Mouse (Mus musculus) heart, postnatal 10 days (tissue): ENCODE data around the gene Bid. TPM values are rescaled to one million over a fixed set of nuclear protein-coding genes. Genes with fewer than 3 reads are reported as not detected.
"Not testable (repeated sequence)": the region's sequence is repeated elsewhere in the genome, so short reads cannot be mapped to it uniquely, and the experiment has no call there.

ENCODE experiments used
- DNase-seq, 2 experiments: peaks; one replicate each; pipeline ENCODE4 v3.0.0; 2021
- intact Hi-C: fragments of 180-260 bp; cut with DNase I; formaldehyde crosslinking; loops from one replicate; pipeline ENCODE4 v1.15.1; 2025
- total RNA-seq, 2 experiments: library from RNA; stranded (reverse); gene quantifications; 2 replicates each; pipeline ENCODE4 v1.2.3; 2021

Gene Bid
- total RNA-seq, 2 experiments from 2014 or later = 2.4 TPM

DNA sequence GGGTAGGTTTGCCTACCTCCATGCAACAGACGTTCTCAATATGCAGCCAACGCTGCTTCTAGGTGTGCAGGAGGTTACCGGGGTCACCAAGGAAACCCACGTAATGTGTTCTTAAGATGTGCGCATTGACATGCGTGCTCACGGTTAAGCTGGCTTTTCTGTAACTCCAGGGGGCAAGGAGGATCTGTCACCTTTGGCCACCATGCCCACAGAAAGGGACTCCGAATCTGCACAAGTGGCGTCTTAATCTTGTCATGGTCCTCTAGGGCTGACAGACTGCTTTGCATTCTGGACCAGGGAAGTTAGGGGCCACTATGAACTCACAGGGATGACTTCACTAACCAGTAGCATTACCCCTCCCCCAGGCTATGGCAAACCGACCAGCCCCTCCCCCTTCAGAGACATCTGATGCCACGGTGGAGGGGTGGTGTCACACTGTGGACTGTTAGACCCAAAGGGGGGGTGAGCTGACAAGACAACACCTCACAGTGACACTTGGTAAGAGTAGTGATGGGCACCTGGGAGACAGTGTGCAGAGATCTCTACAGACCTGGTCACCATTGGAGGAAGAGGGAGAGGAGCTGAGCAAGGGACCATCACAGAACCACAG is 21.5 kb upstream of the Bid start:
- intact Hi-C loops = no loop called here
- no peak for DNase-seq

DNA sequence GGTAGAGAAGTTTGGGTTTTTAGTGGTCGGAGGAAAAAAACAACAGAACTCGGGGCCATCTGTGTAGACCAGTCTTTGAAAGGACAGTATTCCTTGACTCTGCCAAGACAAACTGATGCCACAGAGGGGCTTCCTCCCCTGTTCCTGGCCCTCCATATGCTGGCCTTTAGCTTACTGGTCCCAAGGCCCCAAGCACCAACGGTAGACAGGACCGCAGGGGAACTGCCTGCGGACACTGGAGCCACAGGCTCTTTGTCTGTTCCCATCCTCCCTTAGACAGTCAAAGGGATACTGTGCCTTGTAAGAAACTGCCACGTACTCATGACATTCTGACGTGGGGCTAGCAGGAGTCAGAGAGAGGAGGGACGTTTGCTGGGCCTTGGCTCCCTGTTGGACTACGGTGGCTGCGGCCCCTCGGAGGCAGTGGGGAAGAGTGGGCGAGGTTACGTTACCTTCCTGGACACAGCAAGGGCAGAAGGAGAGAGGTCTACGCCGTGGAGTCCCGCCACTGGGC is 20.5 kb upstream of the Bid start:
- DNase-seq = no peak
- intact Hi-C loops = no loop called here

DNA sequence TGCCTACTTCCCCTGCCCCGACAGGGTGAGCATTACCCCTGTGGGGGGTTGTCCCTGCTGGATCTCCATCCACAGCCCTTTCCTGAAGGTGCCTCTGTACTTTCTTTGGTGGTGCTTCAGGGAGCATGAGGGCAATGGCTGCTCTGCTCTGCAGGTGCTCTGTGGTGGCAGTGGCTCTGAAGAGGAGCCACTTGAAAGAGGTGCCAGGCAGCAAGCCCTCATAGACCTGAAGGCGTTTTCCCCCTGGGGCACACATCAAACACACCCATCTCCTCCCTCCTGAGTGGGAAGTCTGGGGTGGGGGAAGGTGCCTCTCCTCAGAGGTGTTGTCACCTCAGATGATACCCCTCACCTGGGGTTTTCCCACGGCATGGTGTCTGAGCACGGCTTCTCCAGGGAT is 17.5 kb upstream of the Bid start:
- DNase-seq = no peak
- intact Hi-C loops = no loop called here

DNA sequence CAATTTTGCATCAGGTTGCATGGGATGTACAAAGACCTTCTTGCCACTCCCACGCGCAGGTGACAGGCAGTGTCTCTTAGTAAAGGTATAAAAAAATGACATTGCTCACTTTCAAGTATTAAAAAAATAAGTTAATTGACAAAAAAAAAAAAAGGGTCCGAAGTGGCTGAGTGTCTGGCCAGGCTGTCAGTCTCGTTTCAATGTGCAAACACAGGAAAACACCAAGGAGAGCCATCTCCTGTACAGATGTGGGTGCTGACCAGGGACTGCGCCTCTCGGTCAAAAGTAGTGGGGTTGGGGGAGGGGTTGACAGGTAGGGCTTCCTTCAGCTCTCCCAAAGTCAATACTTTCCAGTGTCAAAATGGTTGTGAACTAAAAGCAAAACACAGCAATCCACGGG is 17.0 kb upstream of the Bid start:
- intact Hi-C loops = no loop called here
- DNase-seq = no peak

DNA sequence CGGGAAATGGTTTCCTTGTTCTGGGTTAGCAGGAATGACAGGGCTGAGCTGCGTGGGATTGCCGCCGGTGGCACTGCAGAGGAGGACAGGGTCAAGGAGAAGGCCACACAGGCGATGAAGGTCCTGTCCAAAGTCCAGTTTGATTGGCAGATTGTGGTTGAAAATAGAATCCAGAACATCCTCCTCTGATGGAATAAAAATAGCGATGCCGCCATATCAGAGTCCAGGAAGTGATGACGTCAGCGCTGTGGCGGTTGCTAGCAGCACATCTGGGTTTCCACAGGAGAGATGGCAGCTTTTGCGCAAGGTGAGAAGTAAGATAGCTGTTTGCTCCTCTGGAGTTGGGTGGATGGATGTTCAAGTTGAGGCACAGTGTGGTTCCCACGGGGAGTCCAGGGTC is 15.9 kb upstream of the Bid start:
- intact Hi-C loops = no loop called here

DNA sequence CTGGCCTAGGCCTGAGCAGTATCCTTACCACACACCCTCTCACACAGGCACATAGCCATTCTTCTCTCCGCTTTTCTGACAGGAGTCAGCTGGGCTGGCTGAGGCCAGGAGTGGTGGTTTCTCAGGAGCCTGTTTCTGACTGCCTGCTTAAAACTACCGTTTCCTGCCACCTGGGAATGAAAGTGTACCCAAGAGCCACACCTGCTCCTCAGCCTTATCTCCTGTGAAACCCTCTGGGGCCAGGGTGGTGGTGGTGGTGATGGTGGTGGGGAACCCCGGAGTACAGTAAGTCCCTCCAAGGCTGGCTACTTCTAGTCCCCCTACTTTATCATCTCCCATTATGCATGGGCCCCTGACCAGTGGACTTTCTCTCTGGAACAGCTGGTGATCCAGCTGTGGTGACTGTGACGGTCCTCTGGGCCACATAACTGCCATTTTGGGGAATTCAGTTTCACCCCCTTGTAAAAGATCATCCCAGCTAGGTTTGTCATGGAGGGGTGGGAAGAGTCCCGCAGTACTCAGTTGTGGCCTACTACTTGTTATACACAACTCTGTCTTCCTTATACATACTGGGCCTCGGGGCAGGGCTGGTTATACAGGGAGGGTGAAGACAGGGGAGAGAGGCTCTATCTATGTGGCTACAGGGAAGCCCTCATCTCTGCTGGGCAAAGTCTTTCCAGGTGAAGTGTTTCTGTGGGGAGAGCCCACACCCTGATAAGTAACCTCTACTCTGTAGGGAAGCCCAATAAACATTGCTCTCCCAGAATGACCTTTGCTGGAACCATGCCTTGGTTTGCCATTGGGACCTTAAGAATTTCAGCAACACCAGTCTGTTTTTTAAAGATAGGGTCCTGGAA is 14.0 kb upstream of the Bid start:
- intact Hi-C loops = no loop called here
- DNase-seq = no peak

More for the DNA sequence above, 15.9 kb upstream of the Bid start:
- peak; percentile 47 to 60 for DNase-seq

DNA sequence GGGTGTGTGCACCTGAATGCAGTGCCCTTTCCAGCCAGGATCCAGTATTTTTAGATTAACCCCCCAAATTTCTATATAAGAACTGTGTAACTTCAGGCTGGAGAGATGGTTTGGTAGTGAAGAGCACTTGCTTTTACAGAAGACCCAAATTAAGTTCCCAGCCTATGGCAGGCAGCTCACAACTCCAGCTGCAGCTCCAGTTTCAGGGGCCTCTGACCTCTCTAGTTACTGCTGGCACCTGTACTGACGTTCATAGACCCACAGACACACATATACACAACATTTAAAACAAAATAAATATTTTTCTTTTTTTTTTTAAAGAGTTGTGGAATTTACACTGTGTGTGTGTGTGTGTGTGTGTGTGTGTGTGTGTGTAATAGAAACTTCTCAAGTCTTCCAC is 12.8 kb upstream of the Bid start:
- no peak for DNase-seq
- intact Hi-C loops = no loop called here

DNA sequence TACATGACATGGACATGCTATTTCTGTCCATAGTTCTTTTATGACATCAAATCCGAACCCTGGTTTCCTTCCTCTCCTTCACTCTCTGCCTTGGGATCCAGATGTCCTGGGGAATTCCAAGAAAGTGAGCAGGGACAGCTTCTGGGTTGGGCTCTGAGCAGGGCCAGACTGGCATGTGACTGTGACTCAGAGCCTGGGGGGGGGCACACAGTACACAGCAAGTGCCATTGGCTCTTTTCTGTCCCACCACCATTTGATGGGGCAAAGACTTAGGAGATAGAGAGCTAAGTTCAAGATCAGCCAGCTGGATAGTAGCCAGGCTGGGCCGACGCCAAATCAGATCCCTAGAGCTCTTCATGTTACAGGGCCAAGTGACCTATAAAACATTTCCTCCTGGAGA is 11.1 kb upstream of the Bid start:
- peak; percentile 34 to 47 for DNase-seq
- intact Hi-C loops = no loop called here

DNA sequence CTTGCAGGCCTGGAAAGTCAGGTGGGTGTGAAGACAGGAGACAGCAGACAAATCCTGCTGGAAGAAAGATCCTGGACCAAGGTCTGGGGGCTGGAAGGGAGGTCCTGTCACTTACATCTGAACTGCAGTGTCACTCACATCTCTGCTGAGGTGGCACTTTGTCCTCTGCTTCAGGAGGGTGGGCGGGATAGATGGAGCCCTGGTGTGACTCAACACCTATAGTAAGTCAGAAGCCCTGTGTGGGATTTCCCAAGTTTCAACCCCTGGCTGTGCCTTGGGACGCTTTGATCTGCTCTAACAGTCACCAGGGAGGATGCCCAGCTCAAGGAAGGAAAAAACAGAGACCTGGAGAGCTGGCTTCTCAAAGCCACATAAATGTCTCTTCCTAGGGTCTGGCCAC is 10.2 kb upstream of the Bid start:
- DNase-seq = no peak
- intact Hi-C loops = no loop called here

DNA sequence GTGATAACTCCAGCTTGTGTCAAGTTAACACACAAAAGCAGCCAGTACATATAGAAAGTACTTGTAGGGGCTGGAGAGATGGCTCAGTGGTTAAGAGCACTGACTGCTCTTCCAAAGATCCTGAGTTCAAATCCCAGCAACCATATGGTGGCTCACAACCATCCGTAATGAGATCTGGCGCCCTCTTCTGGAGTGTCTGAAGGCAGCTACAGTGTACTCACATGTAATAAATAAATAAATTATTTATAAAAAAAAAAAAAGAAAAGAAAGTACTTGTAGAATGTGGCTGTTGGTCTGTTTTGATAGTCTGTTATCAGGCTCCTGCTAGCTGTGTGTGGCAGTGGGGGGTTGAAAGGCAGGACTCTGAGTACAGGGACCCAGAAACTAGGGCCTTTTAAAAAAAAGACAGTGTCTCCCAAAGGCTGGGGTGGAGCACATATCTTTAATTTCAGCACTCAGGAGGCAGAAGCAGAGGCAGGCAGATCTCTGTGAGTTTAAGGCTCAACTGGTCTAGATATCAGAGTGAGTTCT is 8.2 kb upstream of the Bid start:
- intact Hi-C loops, DNase-seq: not testable (repeated sequence)

DNA sequence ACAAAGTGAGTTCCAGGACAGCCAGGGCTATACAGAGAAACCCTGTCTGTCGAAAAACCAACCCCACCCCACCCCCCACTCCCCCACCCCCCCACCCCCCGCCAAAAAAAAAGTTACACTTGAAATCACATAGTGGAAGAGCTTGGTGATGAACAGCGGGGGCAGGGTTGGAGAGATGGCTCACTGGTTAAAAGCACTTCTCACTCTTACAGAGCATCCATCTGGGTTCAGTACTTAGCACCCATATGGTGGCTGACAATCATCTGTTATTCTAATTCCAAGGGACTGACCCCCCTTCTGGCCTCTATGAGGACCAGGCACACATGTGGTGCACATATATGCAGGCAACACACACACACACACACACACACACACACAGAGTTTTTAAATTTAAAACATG is 1.3 kb upstream of the Bid start:
- no peak for DNase-seq
- intact Hi-C loops = no loop called here

DNA sequence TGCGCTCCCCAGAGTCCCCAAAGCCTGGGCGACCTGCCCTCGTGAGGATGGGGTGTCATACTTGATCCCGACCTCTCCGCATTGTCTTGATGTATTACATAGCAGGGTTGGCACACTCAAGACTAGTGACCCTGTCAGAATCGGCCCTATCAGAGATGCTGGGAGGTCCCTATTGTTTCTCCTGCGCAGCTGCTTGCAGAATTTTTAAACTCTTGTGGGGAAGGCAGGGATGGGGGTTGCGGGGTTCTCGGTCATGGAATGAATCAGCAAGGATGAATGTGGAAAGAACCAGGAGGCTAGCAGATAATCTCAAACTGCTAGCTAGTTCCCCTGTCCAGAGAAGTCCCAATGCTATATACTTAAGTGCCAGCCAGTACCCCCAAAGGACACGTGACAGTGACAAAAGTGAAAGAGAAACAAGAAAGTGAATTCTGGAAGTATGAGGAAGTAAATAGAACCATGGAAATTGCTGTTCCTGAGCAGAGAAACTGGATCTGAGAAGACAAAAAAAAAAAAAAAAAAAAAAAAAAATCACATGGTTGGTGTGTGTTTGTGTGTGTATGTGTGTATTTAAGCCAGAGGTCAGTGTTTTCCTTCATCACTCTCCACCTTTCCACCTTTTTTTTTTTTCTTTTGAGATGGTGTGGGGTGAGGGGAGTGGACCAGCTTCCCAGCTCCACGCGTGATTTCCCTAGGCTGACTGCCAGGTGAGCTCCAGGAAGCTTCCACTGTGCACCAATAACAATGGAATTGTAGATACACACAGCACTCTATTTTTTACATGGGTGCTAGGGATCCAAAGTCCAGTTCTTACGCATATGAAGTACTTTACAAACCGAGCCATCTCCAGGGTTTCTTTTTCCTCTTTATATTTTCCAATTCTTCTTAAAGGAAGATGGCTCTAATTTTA is 574 bp upstream of the Bid start:
- intact Hi-C loops, DNase-seq: not testable (repeated sequence)

DNA sequence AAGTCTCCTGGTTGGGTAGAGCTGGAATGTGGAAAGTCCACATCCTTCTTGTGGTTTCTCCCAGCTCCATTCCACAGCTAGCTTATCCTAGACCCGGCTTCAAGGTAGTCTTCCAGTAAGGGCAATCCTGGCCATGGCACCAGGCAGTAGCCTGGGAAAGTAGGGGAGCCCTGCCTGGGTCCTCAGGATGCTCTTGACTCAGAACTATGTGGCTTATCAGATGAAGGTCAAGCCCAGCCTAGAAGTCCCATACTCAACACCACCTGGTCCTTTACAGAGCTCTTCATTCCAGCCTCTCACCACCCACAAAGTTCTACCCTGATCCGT is 1.0 kb downstream of the Bid start:
- DNase-seq = no peak
- intact Hi-C loops = no loop called here

DNA sequence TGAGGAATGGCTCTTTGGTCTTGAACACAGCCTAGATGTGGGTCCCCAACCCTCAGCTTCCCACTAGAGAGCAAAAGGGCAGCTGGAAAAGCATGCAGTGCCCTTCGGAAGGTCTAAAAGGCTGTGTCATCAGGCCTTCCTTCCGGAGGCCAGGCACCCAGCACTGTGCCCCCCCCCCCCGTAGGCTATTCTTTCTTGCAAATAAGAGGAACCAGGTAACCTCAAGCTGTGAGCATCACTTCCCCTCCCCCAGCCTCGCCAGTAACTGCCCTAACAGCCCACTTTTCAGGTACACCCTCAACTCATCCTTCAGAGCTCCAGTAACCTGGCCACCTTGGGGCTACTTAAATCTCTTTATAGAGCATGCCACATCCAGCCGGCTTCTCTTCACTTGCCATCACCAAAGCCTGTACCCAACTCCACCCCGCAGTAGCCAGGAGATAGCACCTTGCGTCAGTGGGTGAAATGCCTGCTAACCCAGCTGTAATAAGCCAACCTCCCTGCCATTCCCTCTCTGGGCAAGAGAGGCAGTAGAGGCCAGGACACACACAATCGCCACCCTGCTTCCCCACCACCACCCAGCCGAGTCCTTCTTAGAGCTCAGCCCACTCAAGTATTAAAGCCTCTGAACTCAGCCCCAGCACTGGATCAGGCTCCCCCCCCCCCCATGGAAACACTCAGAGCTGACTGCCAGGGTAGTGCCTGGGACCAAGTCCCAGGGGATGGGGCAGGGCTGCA is 1.6 kb downstream of the Bid start:
- intact Hi-C loops = no loop called here
- peak in 1 of 2 experiments; percentile 48 for DNase-seq

DNA sequence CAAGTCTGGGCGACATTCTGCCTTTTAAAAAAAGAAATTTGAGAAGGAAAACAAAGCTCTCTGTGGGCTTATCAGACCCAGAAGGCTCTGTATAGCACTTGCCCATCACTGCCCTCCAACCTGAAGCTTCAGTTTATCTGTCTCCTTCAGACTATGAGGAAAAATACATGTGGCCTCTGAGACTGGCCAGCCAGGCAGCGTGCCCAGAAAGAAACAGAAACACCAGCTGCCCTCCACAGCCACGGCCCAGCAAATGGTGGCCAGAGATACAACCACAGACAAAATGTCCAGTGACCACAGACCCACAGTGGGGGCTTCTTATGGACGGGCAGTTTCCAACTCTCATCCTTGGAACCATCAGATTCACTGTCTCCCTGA is 2.1 kb downstream of the Bid start:
- intact Hi-C loops = no loop called here
- no peak for DNase-seq

DNA sequence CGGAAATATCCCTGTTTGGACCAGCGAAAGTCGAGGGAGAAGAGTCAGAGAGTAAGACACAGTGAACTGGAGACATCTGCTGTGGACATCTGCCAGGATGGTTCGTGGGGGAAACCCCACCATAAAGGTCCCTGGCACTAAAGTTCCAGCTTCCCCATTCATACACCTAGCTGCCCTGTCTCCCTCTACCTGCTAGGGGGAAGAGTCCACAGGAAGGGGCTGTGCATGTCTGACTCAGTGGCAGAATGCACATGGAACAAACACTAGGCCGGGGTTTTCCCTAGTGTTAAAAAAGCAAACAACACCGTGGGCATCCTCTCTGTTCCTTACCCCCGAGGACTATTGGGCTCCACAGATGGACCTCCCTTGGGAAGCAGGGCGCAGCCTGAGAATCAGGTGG is 2.9 kb downstream of the Bid start:
- DNase-seq = no peak

DNA sequence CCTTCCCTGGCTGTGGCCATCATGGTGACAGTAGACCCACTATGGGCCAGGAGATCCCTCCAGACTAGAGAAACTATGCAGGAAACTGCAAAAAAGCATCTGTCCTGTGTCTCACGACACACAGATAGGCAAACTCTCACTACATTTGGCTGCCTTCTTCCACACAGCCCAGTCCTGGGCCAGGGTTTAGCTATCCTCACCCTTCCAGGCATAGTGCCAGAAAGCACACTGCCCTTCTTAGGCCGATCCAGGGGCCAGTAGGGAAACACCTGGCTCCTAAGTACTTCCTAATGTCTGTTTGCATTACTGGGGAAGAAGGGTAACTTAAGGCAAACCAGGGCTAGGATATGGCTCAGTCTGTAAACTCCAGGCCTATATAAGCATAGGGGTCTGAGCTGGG is 3.7 kb downstream of the Bid start:
- peak; percentile 45 to 48 for DNase-seq
- intact Hi-C loops = no loop called here

More for the DNA sequence above, 2.9 kb downstream of the Bid start:
- intact Hi-C loops = no loop called here

DNA sequence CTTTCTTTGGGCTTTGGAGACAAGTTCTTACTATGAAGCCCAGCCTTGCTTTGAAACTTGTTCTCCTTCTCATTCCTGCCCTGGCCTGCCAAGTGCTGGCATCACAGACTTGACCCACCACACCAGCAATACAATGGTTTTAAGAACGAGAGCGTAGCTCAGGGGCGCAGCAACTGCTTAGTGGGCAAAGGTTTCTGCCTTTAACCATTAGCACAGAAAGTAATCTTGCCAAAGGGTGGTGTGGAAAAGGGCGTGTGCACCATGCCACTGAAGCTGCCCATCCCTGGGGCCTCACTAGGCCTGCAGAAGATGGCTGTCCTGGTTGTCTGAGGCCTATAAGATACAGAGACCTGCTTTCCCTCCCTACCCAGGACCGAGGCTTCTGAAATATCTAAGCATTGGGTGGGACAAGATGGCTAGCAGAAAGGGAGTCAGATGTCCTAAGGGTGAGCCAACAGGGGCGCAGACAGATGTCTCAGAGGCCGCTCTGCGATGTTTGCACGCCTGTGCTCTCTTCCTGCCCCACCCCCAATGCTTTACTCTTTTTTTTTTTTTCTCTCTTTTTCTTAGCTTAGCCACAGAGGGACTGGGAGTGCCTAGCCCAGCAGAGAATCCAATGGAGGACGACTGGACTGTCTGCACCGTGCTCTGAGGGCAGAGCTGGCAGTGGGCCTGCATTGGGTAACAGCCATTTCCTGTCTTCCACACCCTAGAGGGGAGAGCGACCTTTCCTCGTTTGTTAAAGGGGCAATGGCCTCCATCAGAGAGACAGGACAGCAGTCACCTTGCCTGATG is 5.2 kb downstream of the Bid start:
- intact Hi-C loops = no loop called here
- DNase-seq = peak; percentile 38 to 49

DNA sequence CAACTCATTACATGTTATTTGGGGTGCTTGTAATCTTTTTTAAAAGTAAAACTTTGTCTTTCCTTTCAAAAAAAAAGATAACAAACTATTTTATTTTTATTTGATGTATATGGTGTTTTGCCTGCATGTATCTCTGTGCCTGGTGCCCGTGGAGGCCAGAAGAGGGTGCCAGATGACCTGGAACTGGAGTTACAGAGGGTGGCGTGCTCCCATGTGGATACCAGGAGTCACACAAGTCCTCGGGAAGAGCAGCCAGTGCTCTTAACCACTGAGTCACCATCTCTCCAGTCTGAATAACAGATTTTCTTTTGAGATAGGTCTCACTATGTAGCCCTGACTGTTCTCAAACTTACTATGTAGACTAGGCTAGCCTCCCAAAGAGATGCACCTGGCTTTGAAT is 7.2 kb downstream of the Bid start:
- intact Hi-C loops = no loop called here
- DNase-seq = no peak
